Mouse (Mus musculus) cerebral cortex, adult 2 months (tissue): ENCODE measurements around the gene Nlgn2.

Experiments used
- WGBS: fragments of 180-500 bp; shearing (Covaris S2); methylation state at CpG from one replicate; pipeline ENCODE4 v1.1.7; 2018; 5-methylcytosine and 5-hydroxymethylcytosine counted together

The Nlgn2 gene

GRCm38 (mm10) chr11:69864138-69864860, 26.7 kb upstream of the Nlgn2 start:
- WGBS, result 48% methylated on average over 8 of the region's 8 CpGs

- WGBS, result 90% methylated on average over 3 of the region's 3 CpGs
Measured at GRCm38 (mm10) chr11:69863729-69864128, 26.1 kb upstream of the Nlgn2 start.

GRCm38 (mm10) chr11:69858113-69858998, 20.8 kb upstream of the Nlgn2 start, which contains the start of gene Tnk1:
Gene Tnk1, minus strand, starts transcription at chr11:69858730.
- WGBS, result 53% methylated on average over 29 of the region's 30 CpGs

- WGBS, result 32% methylated on average over 16 of the region's 16 CpGs
Measured at GRCm38 (mm10) chr11:69855347-69855746, 17.8 kb upstream of the Nlgn2 start.

GRCm38 (mm10) chr11:69854680-69855079, 17.1 kb upstream of the Nlgn2 start:
- 67% methylated on average over 10 of the region's 10 CpGs for WGBS

- 72% methylated on average over 7 of the region's 7 CpGs for WGBS
Measured at GRCm38 (mm10) chr11:69853994-69854393, 16.4 kb upstream of the Nlgn2 start.

- WGBS, result 68% methylated on average over 8 of the region's 8 CpGs
Measured at GRCm38 (mm10) chr11:69850754-69851153, 13.2 kb upstream of the Nlgn2 start.

GRCm38 (mm10) chr11:69849884-69850283, 12.3 kb upstream of the Nlgn2 start:
- WGBS, result 89% methylated on average over 15 of the region's 15 CpGs

GRCm38 (mm10) chr11:69849128-69849527, 11.5 kb upstream of the Nlgn2 start:
- WGBS, result 74% methylated on average over 9 of the region's 9 CpGs

GRCm38 (mm10) chr11:69848021-69848420, 10.4 kb upstream of the Nlgn2 start:
- 93% methylated on average over 6 of the region's 6 CpGs for WGBS

GRCm38 (mm10) chr11:69846738-69847688, 9.4 kb upstream of the Nlgn2 start:
- 17% methylated on average over 37 of the region's 37 CpGs for WGBS

- under 1% methylated on average over 38 of the region's 38 CpGs for WGBS
Measured at GRCm38 (mm10) chr11:69846198-69846680, 8.7 kb upstream of the Nlgn2 start, which contains the start of gene Plscr3. Gene Plscr3, plus strand, starts transcription at chr11:69846376.

GRCm38 (mm10) chr11:69838714-69839104, 1.1 kb upstream of the Nlgn2 start:
- 0% methylated on average over 7 of the region's 7 CpGs for WGBS

- under 1% methylated on average over 34 of the region's 34 CpGs for WGBS
Measured at GRCm38 (mm10) chr11:69837952-69838713, 549 bp upstream of the Nlgn2 start, which contains the start of gene Tmem256. Gene Tmem256, plus strand, starts transcription at chr11:69838514.

- whole genome bisulfite sequencing, result 1% methylated on average over 52 of the region's 52 CpGs
Measured at GRCm38 (mm10) chr11:69836703-69837576, 644 bp downstream of the Nlgn2 start.

GRCm38 (mm10) chr11:69835966-69836335, 1.6 kb downstream of the Nlgn2 start:
- WGBS, result 13% methylated on average over 4 of the region's 4 CpGs

- WGBS, result 19% methylated on average over 9 of the region's 9 CpGs
Measured at GRCm38 (mm10) chr11:69835326-69835965, 2.1 kb downstream of the Nlgn2 start.

- 10% methylated on average over 45 of the region's 48 CpGs for WGBS
Measured at GRCm38 (mm10) chr11:69834001-69834549, 3.5 kb downstream of the Nlgn2 start.

- 37% methylated on average over 8 of the region's 8 CpGs for WGBS
Measured at GRCm38 (mm10) chr11:69833554-69833953, 4.0 kb downstream of the Nlgn2 start.
